Mouse (Mus musculus) intestine, postnatal 0 days (tissue): Measurements from ENCODE around the gene Wfikkn1. TPM values are rescaled to one million over a fixed set of nuclear protein-coding genes. Genes with fewer than 3 reads are reported as not detected.

Experiments used
- ATAC-seq: fragments of 200-750 bp; cut with Nextera tagmentation; 2 replicates; pipeline ENCODE4 v1.8.0; 2017; ENCODE audit warnings: mild to moderate bottlenecking, moderate TSS enrichment, moderate library complexity
- H3K27ac ChIP-seq: fragments of 300-500 bp; sonication (generic); 2 replicates; pipeline ENCODE4 v1.5.1; 2014; ENCODE audit warnings: mild to moderate bottlenecking, low read depth, low read length, moderate library complexity
- H3K27me3 ChIP-seq: fragments of 300-500 bp; sonication (generic); replicated peaks from 2 replicates; pipeline ENCODE4 v1.6.1; 2014; ENCODE audit warnings: low read length, mixed read lengths; ENCODE audit not compliant: control insufficient read depth, insufficient read depth
- H3K36me3 ChIP-seq: fragments of 300-500 bp; sonication (generic); 2 replicates; pipeline ENCODE4 v1.6.1; 2014; ENCODE audit warnings: mild to moderate bottlenecking, moderate library complexity; ENCODE audit not compliant: control insufficient read depth, insufficient read depth
- H3K4me1 ChIP-seq: fragments of 300-500 bp; sonication (generic); replicated peaks from 2 replicates; pipeline ENCODE4 v1.6.1; 2014; ENCODE audit warnings: antibody characterized with exemption, low read length, mixed read lengths; ENCODE audit not compliant: control insufficient read depth, insufficient read depth
- H3K4me2 ChIP-seq: fragments of 300-500 bp; sonication (generic); replicated peaks from 2 replicates; pipeline ENCODE4 v1.6.1; 2014; ENCODE audit warnings: low read depth, mild to moderate bottlenecking, moderate library complexity
- H3K4me3 ChIP-seq: fragments of 300-500 bp; sonication (generic); 2 replicates; pipeline ENCODE4 v1.5.1; 2014; ENCODE audit warnings: low read depth, low read length
- H3K9ac ChIP-seq: fragments of 300-500 bp; sonication (generic); 2 replicates; pipeline ENCODE4 v1.6.1; 2014; ENCODE audit warnings: mild to moderate bottlenecking, low read depth, low read length
- H3K9me3 ChIP-seq: fragments of 300-500 bp; sonication (generic); 2 replicates; pipeline ENCODE4 v1.6.1; 2016; ENCODE audit warnings: mixed run types; ENCODE audit not compliant: control insufficient read depth
- CTCF ChIP-seq: sonication (generic); IDR thresholded peaks from 2 replicates; pipeline ENCODE4 v1.5.1; 2016; ENCODE audit warnings: low read depth, mild to moderate bottlenecking, control low read depth, antibody characterized with exemption, moderate library complexity
- WGBS: fragments of 180-500 bp; shearing (Covaris S2); extraction: QIAGEN DNeasy Blood & Tissue Kit; methylation state at CpG from one replicate; pipeline ENCODE4 v1.1.7; 2014; 5-methylcytosine and 5-hydroxymethylcytosine counted together
- polyA plus RNA-seq: library from polyadenylated mRNA; unstranded; fragments of >200 nt; fragmentation: Nextera tagmentation; extraction: Ambion mirVana; gene quantifications from 2 replicates; pipeline ENCODE4 v1.2.1, GENCODE M21; 2015

The Wfikkn1 gene
- 0.14 and 0.27 TPM in 2 replicates for polyA plus RNA-seq

GRCm38 (mm10) chr17:25880196-25880910 lies at the start of gene Wfikkn1:
Gene Wfikkn1 (minus strand): TSS chr17:25880858.
- 50% methylated on average over 5 of the region's 5 CpGs for WGBS
- TF ChIP-seq CTCF = no peak
- H3K9ac ChIP-seq = no peak within 1 kb of the TSS

GRCm38 (mm10) chr17:25925348-25925747 lies 44.7 kb upstream of the Wfikkn1 start:
- Histone ChIP-seq H3K27me3 (no peaks in the 10 kb centered on the region), H3K4me1 (no peaks in the 10 kb centered on the region), H3K36me3 (peaks cover 40% of the 10 kb centered on the region), H3K9me3 (no peaks in the 10 kb centered on the region), H3K4me3 (no peak overlapping the region), H3K9ac (no peak overlapping the region), H3K27ac (no peak overlapping the region), H3K4me2 (no peak overlapping the region)
- ATAC-seq = no peak
- no peak for TF ChIP-seq CTCF
- WGBS = 80% methylated on average over 2 of the region's 2 CpGs

More at GRCm38 (mm10) chr17:25880196-25880910, at the start of gene Wfikkn1:
- Histone ChIP-seq H3K27ac (no peak within 1 kb of the TSS), H3K36me3 (peaks cover 39% of the 10 kb centered on the region), H3K27me3 (no peaks in the 10 kb centered on the region), H3K4me3 (no peak within 1 kb of the TSS), H3K4me2 (no peak within 1 kb of the TSS), H3K4me1 (peaks cover 6% of the 10 kb centered on the region; the same call in 1 of the 2 replicates), H3K9me3 (no peaks in the 10 kb centered on the region)
- no peak for ATAC-seq

- H3K9me3 ChIP-seq = no peaks in the 10 kb centered on the region
- no peaks in the 10 kb centered on the region for H3K27me3 ChIP-seq
- peaks cover 11% of the 10 kb centered on the region for H3K4me1 ChIP-seq
- H3K9ac ChIP-seq = no peak overlapping the region
- H3K27ac ChIP-seq = no peak overlapping the region
- ATAC-seq = no peak
- H3K4me2 ChIP-seq = no peak overlapping the region
- peaks cover 15% of the 10 kb centered on the region for H3K36me3 ChIP-seq
- 80% methylated on average over 5 of the region's 5 CpGs for WGBS
- no peak for TF ChIP-seq CTCF
- H3K4me3 ChIP-seq = no peak overlapping the region
Measured at GRCm38 (mm10) chr17:25922120-25922519, 41.5 kb upstream of the Wfikkn1 start.

- Histone ChIP-seq H3K36me3 (no peaks in the 10 kb centered on the region), H3K9me3 (no peaks in the 10 kb centered on the region), H3K4me1 (peaks cover 17% of the 10 kb centered on the region), H3K4me2 (peak overlapping the region; percentile 89), H3K4me3 (peak overlapping the region; percentile 75), H3K27ac (peak overlapping the region; percentile 89), H3K9ac (peak overlapping the region; percentile 55), H3K27me3 (no peaks in the 10 kb centered on the region)
- WGBS = under 1% methylated on average over 35 of the region's 40 CpGs
- ATAC-seq = peak; percentile 98
- peak; percentile 0; the same call in 1 of the 2 replicates for TF ChIP-seq CTCF
Measured at GRCm38 (mm10) chr17:25919786-25920642, 39.4 kb upstream of the Wfikkn1 start.

- peaks cover 17% of the 10 kb centered on the region for H3K4me1 ChIP-seq
- peak within 1 kb of the TSS; percentile 83 for H3K9ac ChIP-seq
- peak within 1 kb of the TSS; percentile 89 for H3K27ac ChIP-seq
- H3K27me3 ChIP-seq = no peaks in the 10 kb centered on the region
- 0% methylated on average over 55 of the region's 78 CpGs for WGBS
- no peak for TF ChIP-seq CTCF
- ATAC-seq = no peak
- no peaks in the 10 kb centered on the region for H3K36me3 ChIP-seq
- H3K4me2 ChIP-seq = peak within 1 kb of the TSS; percentile 89
- H3K9me3 ChIP-seq = no peaks in the 10 kb centered on the region
- H3K4me3 ChIP-seq = peak within 1 kb of the TSS; percentile 75
Measured at GRCm38 (mm10) chr17:25919144-25919785, 38.6 kb upstream of the Wfikkn1 start, which contains the start of gene Rab40c. Gene Rab40c (minus strand): TSS chr17:25919727.
